Mouse (Mus musculus) urinary bladder, postnatal 4 days (tissue): ENCODE measurements around the gene Galc.

Experiments used
- DNase-seq, 2 experiments: peaks; one replicate each; pipeline ENCODE4 v3.0.0; 2021 to 2022; ENCODE audit warnings: low spot score in 2 of 2

The Galc gene

GRCm38 (mm10) chr12:98258845-98259517 is at the start of gene Galc:
Galc (minus strand) TSS chr12:98259459.
- DNase-seq = peak; percentile 80 to 83

DNA sequence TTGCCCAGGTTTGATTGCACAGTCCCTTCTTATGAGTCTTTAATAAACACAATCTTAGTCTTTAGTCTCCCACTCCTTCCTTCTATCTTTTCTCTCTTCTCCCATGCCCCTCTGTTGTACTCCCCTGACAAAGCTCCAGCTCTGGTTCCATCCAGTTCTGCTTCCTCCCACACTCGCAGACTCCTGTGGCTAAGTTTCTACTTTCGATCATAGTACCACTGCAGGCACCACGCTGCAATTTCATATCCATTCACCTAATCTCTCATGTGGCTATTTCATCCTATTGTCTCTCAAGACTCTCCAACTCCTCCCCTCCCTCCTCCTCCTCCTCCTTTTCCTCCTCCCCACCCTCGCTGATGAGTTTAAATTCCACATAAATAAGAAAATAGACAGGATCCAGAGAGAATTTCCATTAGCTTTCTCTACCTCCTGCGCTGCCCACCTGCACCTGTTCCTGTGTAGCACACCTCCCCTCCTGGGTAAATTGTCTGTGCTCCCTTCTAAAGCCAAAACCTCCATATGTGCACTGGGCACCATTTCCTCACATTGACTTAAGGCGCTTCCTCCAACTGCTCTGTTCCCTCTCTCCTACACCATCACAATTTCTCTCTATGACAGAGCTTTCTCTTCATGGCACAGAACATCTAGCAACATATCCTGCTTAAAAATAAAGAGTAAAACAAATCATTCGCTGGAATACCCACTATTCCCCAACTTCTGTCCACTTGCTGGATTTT is 48.1 kb upstream of the Galc start:
- no peak for DNase-seq

GRCm38 (mm10) chr12:98303013-98303412 is 43.8 kb upstream of the Galc start:
- DNase-seq = no peak

DNA sequence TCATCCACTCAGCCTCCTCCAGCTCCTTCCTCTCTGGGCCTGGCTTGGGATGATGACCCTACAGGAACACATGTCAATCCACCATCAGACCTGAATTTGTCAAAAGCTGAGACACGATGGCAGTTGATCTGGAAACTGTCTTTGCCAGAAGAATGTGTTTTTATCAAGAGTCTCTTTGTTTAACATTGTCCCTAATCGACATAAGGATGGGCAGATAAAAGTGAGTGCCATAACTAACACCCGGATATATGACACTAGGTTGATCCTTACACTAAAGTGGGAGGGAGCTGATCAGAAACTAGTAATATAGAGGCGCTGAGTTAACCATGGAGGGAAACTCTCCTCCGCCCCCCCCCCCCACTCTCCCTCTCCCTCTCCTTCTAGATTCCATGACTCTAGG is 42.7 kb upstream of the Galc start:
- DNase-seq = no peak

GRCm38 (mm10) chr12:98294241-98294640 is 35.0 kb upstream of the Galc start:
- no peak for DNase-seq

GRCm38 (mm10) chr12:98292278-98292677 is 33.0 kb upstream of the Galc start:
- no peak for DNase-seq

DNA sequence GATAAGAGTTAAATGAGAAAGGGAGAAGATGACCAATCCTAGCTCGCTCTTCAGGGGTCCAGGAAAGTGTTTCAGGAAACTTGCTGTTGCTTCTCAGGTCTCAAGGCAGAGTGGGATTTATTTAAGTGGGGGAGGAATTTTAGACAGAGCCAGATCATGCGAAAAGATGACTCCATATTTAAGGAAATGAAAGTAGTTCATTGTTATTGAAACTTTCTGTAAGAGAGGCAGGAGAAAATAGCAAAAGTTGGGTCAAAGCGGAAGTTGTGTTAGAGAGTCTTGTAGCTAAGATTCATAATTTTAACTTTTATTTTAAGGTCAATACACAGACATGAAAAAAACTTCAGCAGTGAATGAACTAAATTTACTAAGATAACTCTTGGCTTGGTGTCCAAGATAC is 31.2 kb upstream of the Galc start:
- DNase-seq = no peak

DNA sequence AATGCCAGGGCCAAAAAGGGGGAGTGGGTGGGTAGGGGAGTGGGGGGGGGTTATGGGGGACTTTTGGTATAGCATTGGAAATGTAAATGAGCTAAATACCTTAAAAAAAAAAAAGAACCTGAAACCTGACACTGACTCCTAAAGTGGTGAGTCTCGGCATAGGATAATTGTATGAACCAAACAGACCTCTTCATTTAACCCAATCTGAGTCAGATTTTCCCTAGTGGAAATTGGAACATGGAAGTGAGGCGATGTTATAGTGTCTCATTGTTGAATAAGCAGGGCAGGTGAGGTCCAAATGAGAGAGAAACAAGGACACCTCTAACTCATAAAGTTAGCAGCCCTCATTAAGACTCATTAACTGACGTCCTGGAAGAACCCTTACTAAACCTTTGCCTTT is 25.2 kb upstream of the Galc start:
- no peak for DNase-seq

GRCm38 (mm10) chr12:98283487-98283860 is 24.2 kb upstream of the Galc start:
- DNase-seq = no peak

DNA sequence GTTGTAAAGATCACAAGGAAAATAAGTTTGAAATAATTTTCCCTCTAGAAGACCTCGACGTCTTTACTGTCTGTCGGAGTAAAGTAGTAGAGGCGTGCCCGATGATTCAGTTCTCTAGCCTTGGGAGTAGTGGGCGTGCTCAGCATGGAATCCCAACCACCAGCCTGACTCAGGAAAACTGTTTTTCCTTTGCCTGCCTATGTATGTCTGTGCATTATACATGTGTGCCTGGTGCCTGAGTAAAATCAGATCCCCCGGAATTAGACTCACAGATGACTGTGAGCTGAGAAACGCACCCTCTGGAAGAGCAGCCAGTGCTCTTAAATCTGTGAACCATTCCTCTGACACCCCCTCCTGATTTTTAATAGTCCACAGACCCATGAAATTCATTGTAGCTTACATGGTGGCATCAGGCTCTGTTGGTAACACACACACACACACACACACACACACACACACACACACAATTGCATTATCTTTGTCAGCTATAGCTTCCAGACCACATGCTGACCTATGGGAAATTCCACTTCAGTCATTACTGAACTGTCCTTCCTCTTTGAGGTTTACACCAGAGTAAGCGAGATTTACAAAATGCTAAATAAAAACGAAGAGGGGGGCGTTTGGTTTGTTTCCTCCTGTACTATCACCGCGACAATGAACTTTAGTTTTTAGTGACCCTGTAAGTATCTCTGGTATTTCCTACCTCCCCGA is 23.7 kb upstream of the Galc start:
- no peak for DNase-seq

- no peak for DNase-seq
Observed at GRCm38 (mm10) chr12:98280996-98281395, 21.7 kb upstream of the Galc start.

DNA sequence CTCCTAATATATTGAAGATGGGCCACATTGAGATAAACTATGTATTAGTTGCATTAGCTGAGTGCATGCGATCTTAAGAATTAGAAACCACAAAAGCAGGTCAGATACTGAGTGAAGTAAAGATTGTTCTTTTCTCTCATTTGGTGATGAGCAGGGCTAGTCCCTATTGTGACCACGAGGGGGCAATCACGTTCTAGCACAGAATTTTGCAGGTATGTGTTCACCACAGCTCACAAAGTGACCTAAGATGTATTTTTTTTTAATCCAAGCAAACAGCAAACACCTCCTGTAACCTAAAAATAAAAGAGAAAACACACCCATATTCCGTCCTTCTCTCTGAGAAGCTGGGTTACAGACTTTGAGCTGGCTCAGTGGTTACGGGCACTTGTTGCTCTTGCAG is 21.3 kb upstream of the Galc start:
- DNase-seq = peak in 1 of 2 experiments; percentile 66

GRCm38 (mm10) chr12:98272433-98272832 is 13.2 kb upstream of the Galc start:
- DNase-seq = no peak

DNA sequence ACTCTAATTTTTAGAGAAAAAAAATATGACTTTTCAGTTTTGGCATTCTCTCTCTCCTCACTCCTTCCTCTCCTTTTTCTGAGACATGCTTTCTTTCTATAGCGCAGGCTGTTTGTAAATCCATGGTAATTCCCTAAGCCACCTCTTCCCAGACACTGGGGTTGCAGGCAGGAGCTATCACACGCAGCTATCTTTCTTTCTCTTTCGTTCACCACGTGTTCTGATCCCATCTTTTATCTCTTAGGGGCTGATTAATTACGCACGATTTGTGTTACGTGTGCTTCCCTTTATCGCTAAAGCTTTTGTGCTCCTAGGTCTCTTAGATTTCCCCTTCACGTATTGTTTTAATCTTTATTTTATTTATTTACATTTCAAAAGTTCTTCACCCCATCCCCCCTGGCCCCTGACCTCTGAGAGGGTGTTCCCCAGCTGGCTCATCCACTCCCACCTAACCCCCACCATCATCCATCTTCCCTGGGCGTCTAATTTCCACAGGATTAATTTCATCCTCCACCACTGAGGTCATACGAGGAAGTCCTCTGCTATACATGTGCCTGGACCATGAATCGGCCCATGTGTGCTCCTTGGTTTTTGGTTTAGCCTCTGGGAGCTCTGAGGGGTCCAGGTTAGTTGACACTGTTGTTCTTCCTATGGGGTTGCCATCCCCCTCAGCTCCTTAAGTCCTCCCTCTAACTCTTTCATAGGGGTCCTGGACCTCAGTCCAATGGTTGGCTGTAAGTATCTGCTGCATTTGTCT is 11.7 kb upstream of the Galc start:
- DNase-seq = no peak

DNA sequence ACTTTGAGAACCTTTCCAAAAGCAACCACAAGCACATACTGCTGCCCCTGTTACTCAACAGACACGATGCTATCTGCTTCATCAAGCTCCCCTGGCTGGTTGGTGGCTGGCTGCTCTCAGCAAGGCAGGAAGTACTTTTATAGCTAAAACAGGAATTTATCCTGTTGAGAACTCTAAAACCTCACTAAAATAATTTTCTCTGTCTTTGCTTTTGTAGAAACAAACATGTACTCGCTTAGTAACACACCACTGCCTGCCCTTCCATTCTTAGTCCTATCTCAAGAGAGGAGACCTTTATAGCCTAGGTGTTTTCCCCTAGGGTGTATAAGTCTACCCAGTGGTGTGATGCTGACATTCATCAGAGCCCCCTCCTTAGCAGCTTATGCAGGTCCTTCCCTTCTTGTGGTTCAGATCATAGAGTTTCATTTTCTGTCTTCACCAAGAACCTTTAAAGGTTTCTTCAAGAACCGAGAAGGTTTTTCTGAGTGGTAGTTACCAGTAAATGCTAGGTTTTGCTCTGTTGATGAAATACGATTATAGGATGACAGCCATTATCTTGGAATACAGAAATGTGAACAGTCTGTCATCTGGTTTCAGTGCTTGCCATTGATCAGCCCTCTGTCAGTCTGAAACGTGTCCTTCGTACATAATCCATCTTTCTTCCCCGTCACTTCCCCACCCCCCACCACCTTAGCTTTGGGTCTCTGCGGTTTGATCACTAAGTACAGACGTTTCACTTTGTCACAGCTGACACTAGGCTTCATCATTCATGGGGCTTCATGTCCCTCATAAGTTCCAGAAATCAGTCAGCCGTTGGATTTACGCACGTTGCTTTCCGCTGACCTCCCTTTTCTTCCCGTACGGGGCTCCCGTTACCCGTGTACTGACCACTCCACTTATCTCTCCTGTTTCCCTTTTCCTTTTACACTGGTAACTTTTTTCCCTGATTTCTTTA is 10.8 kb upstream of the Galc start:
- DNase-seq = no peak

DNA sequence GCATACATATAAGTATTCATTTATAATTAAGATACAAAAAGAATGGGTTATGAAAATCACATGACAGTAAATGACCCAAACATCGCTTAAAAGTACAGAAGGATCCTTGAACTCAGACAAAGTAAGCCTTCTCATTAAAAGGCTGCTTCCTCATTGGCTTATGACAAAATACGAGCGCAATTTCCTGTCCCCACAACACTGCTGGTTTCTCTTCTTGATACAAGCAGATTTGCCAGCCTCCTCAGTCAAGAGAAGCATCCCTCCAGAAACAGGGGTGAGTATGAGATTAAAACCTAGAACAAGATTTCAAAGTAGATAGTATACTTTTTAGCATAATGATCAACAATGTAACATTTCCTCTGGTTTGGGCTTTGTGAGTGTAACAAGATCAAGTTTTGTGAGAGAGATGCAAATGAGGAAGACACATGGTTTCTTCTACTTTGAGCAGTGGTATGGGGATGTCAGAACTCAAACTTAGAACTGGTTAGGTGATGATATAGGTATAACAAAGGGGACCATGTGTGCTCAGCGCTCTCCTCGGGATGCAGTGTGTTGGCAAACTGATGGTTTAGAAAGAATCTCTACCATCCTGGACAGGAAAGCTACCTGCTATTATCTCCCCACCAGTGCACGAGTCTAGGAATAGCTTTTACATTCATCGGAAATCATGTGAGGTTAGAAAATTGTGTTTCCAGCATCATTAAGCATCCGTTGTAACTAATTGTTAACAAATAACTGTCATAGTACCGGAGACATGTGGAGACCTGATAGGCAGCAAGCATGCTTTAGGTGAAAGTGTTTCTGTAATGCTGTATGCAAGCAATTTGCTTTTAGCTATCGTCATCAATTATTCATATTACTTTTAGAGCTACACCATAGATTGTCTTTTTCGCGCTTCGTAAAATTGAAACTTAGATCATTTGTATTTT is 9.4 kb upstream of the Galc start, which contains the start of gene Gpr65:
Gene Gpr65, plus strand, starts transcription at position 195 of the 929 bp plus-strand sequence.
- DNase-seq = no peak

- DNase-seq = no peak
Observed at GRCm38 (mm10) chr12:98265697-98266096, 6.4 kb upstream of the Galc start.

- DNase-seq = no peak
Observed at GRCm38 (mm10) chr12:98259518-98259852, 226 bp upstream of the Galc start.

DNA sequence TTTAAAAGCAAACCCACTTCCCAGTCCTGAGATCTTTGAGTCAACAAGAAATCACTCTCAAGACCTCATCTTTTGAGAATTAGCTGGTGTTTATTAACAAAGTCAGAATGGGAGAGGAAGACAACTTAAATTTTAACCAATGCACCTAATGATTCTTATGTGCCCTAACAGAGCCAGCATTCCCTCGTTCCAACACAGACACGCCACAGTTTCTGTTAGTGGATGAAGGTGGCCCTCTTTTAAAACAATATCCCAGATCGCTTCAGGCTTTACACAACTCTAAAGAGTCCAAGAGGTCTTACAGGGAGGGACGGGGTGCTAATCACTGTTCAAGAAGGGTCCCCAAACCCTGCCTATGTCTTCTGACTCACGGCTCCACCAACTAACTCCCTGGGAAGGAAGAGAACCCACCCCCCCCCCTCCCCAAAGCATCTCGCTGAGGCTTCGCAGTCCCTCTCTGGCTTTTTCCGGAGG is 851 bp downstream of the Galc start:
- no peak for DNase-seq
